Mouse (Mus musculus): ENCODE measurements at regions not wholly inside any gene's neighbourhood (a gene's known extent, or its start where the extent isn't known, plus 50 kb on each side); places are given as distances from the start of the nearest gene placed in this dataset.

DNA sequence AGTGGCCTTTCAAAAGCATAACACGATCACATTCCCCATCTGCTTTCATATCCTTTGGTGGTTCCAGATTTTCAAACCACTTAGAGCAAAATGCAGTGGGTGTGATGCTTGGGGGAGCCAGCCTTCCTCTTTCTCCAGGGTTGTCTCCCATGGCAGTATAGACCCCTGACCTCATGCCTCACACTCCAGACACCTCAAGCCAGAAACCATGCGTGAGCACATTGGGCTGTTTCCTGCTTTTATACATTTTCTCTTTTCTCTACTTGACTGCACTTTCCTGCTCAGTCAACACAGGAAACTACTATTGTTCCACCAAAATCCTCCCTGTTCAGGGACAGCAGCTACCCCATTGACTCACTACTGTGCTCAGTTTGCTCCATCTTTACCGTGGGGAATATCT, 253.7 kb downstream of the Efnb2 start:
- TF ChIP-seq POLR2A (IDR thresholded peaks at IDR 0.05; ENCODE audit: borderline replicate concordance, extremely low read depth, low read depth, low read length) (no peak), CTCF (IDR thresholded peaks at IDR 0.05; ENCODE audit: insufficient read depth, low read length) (no peak)
